Mouse (Mus musculus) forebrain, embryonic 15.5 days (tissue): ENCODE measurements around the gene Cdkn1a. TPM values are rescaled to one million over a fixed set of nuclear protein-coding genes. Genes with fewer than 3 reads are reported as not detected.
A peak's percentile ranks its signal among the peaks of the same experiment; 100 is the strongest.

Experiments used
- ATAC-seq: fragments of 200-750 bp; cut with Nextera tagmentation; replicated peaks from 2 replicates; pipeline ENCODE4 v1.8.0; 2017; ENCODE audit warnings: mild to moderate bottlenecking, moderate TSS enrichment, moderate library complexity
- H3K27ac ChIP-seq: fragments of 300-500 bp; sonication (generic); replicated peaks from 2 replicates; pipeline ENCODE4 v1.5.1; 2015; ENCODE audit warnings: mild to moderate bottlenecking, inconsistent platforms
- H3K27me3 ChIP-seq: fragments of 300-500 bp; sonication (generic); 2 replicates; pipeline ENCODE4 v1.6.1; 2015; ENCODE audit warnings: inconsistent platforms
- H3K36me3 ChIP-seq: fragments of 300-500 bp; sonication (generic); 2 replicates; pipeline ENCODE4 v1.6.1; 2015; ENCODE audit warnings: mild to moderate bottlenecking, inconsistent platforms
- H3K4me1 ChIP-seq: fragments of 300-500 bp; sonication (generic); 2 replicates; pipeline ENCODE4 v1.6.1; 2015; ENCODE audit warnings: inconsistent platforms
- H3K4me2 ChIP-seq: fragments of 300-500 bp; sonication (generic); replicated peaks from 2 replicates; pipeline ENCODE4 v1.6.1; 2015; ENCODE audit warnings: mild to moderate bottlenecking, inconsistent platforms
- H3K4me3 ChIP-seq: fragments of 300-500 bp; sonication (generic); 2 replicates; pipeline ENCODE4 v1.5.1; 2015; ENCODE audit warnings: mild to moderate bottlenecking, inconsistent platforms
- H3K9ac ChIP-seq: fragments of 300-500 bp; sonication (generic); replicated peaks from 2 replicates; pipeline ENCODE4 v1.6.1; 2015; ENCODE audit warnings: mild to moderate bottlenecking, inconsistent platforms
- H3K9me3 ChIP-seq: fragments of 300-500 bp; sonication (generic); 2 replicates; pipeline ENCODE4 v1.6.1; 2016; ENCODE audit warnings: inconsistent platforms
- WGBS: fragments of 180-500 bp; shearing (Covaris S2); methylation state at CpG from one replicate; pipeline ENCODE4 v1.1.7; 2015; ENCODE audit warnings: mixed read lengths; 5-methylcytosine and 5-hydroxymethylcytosine counted together
- polyA plus RNA-seq: library from polyadenylated mRNA; unstranded; fragments of >200 nt; fragmentation: Nextera tagmentation; extraction: Ambion mirVana; gene quantifications from 2 replicates; pipeline ENCODE4 v1.2.1, GENCODE M21; 2015

Gene Cdkn1a
- polyA plus RNA-seq, 1 experiment from 2014 or later = 39.4 TPM

DNA sequence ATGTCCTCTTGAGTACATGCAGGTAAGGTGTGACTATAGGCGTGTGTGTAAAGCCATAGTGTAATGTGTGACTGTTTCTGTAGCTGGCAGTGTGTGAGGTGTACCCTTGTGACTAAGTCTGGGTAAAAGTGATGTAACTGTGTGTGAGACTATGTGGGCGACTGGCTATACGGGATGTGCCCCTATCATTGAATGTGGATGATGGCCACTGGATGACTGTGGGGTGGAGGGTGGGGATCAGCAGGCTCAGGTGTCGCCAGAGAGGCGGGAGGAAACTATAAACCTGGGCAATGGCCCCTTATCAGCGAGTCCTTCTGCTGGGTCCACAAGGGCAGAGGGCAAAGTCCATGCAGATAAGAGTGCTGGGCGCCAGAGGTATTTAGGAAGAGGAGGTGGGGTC, 40.9 kb upstream of the Cdkn1a start:
- Histone ChIP-seq H3K27me3 (no peaks in the 10 kb centered on the region), H3K4me2 (no peak overlapping the region), H3K9ac (no peak overlapping the region), H3K36me3 (peaks cover 22% of the 10 kb centered on the region), H3K4me1 (peaks cover 13% of the 10 kb centered on the region), H3K27ac (no peak overlapping the region), H3K4me3 (no peak overlapping the region), H3K9me3 (no peaks in the 10 kb centered on the region)
- no peak for ATAC-seq
- 91% methylated on average over 7 of the region's 7 CpGs for WGBS

DNA sequence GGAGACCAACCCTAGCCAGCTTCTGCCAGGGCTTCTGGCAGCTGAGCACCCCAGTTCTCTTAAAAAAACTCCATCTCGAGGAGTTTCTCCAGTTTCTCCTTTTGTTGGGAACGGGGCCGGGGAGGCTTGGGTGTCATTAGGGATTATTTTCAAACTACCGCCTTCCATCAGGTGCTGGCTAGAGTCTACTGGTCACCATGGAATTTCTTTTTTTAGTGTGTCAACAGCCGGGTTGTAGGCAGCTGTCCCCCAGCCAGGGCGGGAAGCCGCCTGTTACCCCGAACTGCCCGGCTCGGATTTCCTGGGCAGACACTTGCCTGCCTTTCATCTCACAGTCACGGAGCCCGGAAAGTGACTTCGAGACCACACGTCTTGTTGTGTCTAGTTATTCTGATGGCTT, 40.0 kb upstream of the Cdkn1a start:
- Histone ChIP-seq H3K4me1 (peaks cover 13% of the 10 kb centered on the region), H3K4me3 (no peak overlapping the region), H3K9me3 (no peaks in the 10 kb centered on the region), H3K4me2 (no peak overlapping the region), H3K36me3 (peaks cover 13% of the 10 kb centered on the region), H3K27me3 (no peaks in the 10 kb centered on the region), H3K9ac (no peak overlapping the region), H3K27ac (no peak overlapping the region)
- WGBS = 71% methylated on average over 14 of the region's 14 CpGs
- ATAC-seq = no peak

DNA sequence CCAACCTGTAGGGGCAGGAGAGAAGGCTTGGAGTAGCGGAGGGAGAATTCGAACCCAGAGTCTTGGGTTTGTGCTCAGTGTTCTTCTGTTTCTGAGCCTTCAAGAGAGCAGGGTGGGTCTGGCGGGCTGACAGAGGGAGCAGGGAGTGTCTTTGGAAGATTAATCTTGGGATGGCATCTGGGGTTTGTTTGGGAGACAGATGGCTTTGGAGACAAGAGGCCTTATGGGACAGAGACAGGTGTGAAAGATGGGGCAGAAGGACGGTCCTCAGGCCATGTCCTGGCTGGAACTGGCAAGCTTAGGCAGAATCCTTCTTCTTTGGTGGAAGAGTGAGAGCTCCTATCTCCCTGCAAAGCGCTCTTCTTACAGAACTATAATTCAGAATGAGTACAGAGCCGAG, 37.7 kb upstream of the Cdkn1a start:
- no peak overlapping the region for H3K9ac ChIP-seq
- no peak overlapping the region for H3K27ac ChIP-seq
- peaks cover 18% of the 10 kb centered on the region for H3K4me1 ChIP-seq
- no peak overlapping the region for H3K4me3 ChIP-seq
- no peak for ATAC-seq
- no peaks in the 10 kb centered on the region for H3K27me3 ChIP-seq
- H3K4me2 ChIP-seq = no peak overlapping the region
- no peaks in the 10 kb centered on the region for H3K36me3 ChIP-seq
- WGBS = 88% methylated on average over 6 of the region's 6 CpGs
- no peaks in the 10 kb centered on the region for H3K9me3 ChIP-seq

DNA sequence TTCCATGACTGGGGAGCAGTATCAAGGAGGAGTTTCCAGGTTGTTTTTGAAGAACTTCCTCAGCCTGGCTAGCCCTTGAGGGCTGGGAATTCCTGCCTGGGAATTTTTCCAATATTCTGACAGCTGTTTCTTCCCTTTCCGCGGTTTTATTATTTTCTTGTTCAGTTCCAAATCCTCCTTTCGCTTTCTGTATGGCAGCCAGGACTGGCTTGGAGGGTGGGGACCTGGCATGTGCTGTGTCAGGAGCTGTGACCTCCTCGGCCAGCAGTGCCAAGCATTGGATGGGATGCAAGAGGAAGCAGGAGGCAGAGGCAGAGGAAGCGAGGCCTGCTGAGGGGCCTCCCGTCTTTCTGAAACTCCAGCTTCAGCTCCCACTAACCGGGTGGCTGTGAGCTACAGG, 36.9 kb upstream of the Cdkn1a start:
- H3K36me3 ChIP-seq = no peaks in the 10 kb centered on the region

DNA sequence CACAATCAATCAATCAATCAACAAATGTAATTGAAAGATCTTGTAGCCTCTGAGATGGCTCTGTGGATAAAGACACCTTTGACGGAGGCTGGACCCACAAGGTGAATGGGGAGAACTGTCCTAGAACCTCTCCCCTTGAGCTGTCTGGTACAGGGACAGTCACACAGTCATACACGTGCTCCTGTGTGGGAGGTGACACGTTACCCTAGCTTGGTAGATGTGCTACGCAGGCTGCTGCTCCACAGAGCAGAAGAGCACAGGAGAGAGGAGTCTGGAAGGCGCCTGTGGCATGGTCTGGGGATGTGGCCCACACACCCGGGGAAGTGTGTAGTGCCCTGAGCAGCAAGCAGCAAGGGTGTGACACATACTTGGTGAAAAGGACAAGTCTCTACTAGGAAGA, 36.3 kb upstream of the Cdkn1a start:
- H3K4me1 ChIP-seq = peaks cover 16% of the 10 kb centered on the region
- H3K4me2 ChIP-seq = no peak overlapping the region
- ATAC-seq = no peak
- no peaks in the 10 kb centered on the region for H3K36me3 ChIP-seq
- no peaks in the 10 kb centered on the region for H3K27me3 ChIP-seq
- H3K27ac ChIP-seq = no peak overlapping the region
- 82% methylated on average over 6 of the region's 6 CpGs for WGBS
- H3K9ac ChIP-seq = no peak overlapping the region
- no peaks in the 10 kb centered on the region for H3K9me3 ChIP-seq
- H3K4me3 ChIP-seq = no peak overlapping the region

More for the DNA sequence above, 36.9 kb upstream of the Cdkn1a start:
- no peak overlapping the region for H3K4me3 ChIP-seq
- no peak overlapping the region for H3K4me2 ChIP-seq
- H3K9me3 ChIP-seq = no peaks in the 10 kb centered on the region
- no peak for ATAC-seq
- H3K9ac ChIP-seq = no peak overlapping the region
- H3K4me1 ChIP-seq = peaks cover 18% of the 10 kb centered on the region
- H3K27me3 ChIP-seq = no peaks in the 10 kb centered on the region
- no peak overlapping the region for H3K27ac ChIP-seq
- 56% methylated on average over 7 of the region's 7 CpGs for WGBS

DNA sequence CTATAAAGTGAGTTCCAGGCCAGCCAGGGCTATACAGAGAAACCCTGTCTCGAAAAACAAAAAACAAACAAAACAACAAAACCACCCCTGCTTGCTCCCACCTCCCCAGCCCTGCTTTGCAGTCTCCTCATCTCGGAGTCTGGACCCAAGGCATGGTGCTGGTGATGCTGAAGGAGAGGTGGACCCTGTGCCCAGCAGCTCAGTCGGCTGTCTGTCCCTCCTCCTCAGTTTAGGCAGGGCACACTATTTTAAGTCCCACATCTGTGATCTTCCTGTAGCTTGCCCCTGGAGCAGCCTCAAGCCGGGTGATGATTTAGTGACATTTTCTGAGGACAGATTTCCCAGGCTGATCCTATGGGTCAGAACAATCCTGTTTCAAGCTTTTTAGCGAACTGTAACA, 35.2 kb upstream of the Cdkn1a start:
- ATAC-seq = no peak
- no peaks in the 10 kb centered on the region for H3K9me3 ChIP-seq
- H3K4me3 ChIP-seq = no peak overlapping the region
- H3K27ac ChIP-seq = no peak overlapping the region
- no peak overlapping the region for H3K9ac ChIP-seq
- no peaks in the 10 kb centered on the region for H3K36me3 ChIP-seq
- H3K4me2 ChIP-seq = no peak overlapping the region
- H3K27me3 ChIP-seq = no peaks in the 10 kb centered on the region
- H3K4me1 ChIP-seq = peaks cover 13% of the 10 kb centered on the region
- WGBS = 76% methylated on average over 5 of the region's 5 CpGs

DNA sequence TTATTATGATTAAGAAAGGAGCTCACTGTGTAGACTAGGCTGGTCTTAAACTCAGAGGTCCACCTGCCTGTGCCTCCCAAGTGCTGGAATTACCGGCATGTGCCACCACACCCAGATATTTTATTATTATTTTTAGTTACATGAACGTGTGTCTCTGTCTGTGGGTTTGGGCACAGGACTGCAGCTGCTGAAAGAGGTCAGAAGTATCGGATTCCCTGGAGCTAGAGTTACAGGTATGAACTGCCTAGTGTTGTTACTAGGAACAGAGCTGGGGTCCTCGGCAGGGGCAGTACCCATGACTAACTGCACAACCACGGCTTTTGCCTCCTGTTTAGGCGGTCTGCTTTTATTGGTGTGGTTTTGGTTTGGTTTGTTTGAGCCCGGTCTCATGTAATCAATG, 34.6 kb upstream of the Cdkn1a start:
- Histone ChIP-seq H3K36me3 (no peaks in the 10 kb centered on the region), H3K9me3 (no peaks in the 10 kb centered on the region), H3K4me1 (peaks cover 13% of the 10 kb centered on the region), H3K27ac (peak overlapping the region; percentile 47; the same call in 1 of the 2 replicates), H3K4me2 (no peak overlapping the region), H3K27me3 (no peaks in the 10 kb centered on the region), H3K9ac (no peak overlapping the region), H3K4me3 (no peak overlapping the region)
- WGBS = 55% methylated on average over 7 of the region's 7 CpGs
- no peak for ATAC-seq

DNA sequence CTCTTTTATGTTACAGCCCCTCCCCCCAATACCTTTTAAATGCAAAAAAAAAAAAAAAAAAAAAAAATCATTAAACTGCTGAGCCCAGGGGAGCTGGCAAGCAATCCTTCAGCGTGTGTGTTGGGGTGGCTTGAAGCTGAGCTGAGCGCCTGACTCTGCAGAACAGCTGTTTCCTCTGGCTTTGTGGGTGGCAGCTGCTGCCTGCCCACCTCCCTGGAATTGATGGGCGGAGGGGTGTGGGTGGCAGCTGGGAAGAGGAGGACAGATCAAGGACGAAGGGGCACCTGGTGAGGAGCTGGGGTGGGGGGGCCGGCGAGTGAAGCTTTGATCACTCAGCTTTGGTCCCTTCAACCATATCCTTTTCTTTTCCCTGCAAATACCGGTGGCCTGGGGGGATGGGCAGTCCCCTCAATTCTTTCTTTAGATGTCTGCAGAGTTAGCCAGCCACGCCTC, 34.1 kb upstream of the Cdkn1a start:
- Histone ChIP-seq H3K4me3 (no peak overlapping the region), H3K27ac (0 out of 2 replicates have a peak overlapping the region, but pooled peaks have one; percentile 43), H3K9ac (no peak overlapping the region), H3K27me3 (no peaks in the 10 kb centered on the region), H3K36me3 (no peaks in the 10 kb centered on the region), H3K4me2 (no peak overlapping the region), H3K4me1 (peaks cover 13% of the 10 kb centered on the region), H3K9me3 (no peaks in the 10 kb centered on the region)
- ATAC-seq = peak; percentile 43; the same call in 1 of the 2 replicates
- WGBS = 6% methylated on average over 8 of the region's 8 CpGs

DNA sequence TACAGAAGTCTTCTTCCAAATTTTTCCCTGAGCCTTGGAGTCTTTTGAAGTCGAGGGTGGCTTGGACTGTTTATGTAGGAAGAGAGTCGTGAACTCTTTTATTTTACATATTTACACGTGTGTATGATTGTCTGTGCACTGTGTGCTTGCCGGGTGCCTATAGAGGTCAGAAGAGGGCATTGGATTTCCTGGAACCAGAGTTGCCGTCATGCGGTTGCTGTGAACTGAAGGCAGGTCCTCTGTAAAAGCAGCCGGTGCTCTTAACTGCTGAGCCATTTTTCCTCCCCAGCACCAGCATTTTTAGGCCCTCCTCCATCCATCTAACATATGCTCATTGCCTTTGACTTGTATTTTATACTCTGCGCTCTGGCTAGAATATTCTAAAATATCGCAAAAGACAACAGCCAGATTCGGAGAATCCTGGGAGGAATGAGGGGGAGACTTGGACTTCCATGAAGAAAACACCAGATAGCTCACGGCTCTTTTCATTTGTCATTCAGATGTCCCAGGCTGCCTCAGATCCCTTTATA, 33.4 kb upstream of the Cdkn1a start:
- Histone ChIP-seq H3K27ac (no peak overlapping the region), H3K27me3 (no peaks in the 10 kb centered on the region), H3K4me2 (no peak overlapping the region), H3K36me3 (no peaks in the 10 kb centered on the region), H3K4me3 (no peak overlapping the region), H3K9ac (no peak overlapping the region), H3K9me3 (no peaks in the 10 kb centered on the region), H3K4me1 (peaks cover 13% of the 10 kb centered on the region)
- no peak for ATAC-seq
- 84% methylated on average over 11 of the region's 11 CpGs for WGBS

DNA sequence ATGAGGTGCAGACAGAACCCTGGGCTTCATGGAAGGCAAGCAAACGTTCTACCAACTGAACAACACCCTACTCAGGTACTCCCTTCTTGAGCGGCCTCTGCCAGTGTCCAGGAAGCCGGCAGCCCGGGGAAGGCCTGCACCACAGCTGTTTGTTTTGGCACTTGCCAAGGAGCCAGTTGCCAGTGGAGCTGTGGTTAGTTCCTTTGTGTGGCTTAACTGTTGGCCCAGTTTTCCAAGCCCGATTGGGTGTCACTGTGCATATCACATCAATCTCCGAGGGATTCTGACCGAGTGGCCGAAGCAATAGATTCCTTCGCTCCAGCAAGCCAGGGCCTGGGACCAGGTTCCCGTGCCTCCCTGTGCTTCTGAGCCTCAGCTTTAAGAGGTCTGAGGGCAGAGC, 32.8 kb upstream of the Cdkn1a start:
- Histone ChIP-seq H3K27me3 (no peaks in the 10 kb centered on the region), H3K36me3 (no peaks in the 10 kb centered on the region)
- ATAC-seq = no peak

DNA sequence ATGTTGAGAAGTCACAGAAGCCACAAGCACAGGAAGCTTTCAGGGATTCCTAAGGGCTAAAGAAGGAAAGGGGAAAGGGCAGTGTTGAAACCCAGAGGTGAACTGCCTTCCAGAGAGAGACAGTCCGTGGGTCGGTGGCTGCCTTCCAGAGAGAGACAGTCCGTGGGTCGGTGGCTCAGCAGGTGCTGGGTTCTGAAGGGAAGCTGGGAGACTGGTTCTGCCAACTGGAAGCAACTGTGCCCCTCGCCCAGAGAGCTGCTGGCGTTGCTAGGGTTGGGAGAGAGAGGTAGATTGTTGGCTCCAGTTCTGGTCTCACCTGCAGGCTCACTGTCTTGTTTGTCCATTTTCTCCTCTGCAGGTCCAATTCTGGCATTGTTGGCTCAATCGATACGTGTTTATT, 32.3 kb upstream of the Cdkn1a start:
- ATAC-seq = no peak
- Histone ChIP-seq H3K9me3 (no peaks in the 10 kb centered on the region), H3K27ac (no peak overlapping the region), H3K4me2 (no peak overlapping the region), H3K4me3 (no peak overlapping the region), H3K9ac (no peak overlapping the region), H3K4me1 (peaks cover 17% of the 10 kb centered on the region), H3K36me3 (no peaks in the 10 kb centered on the region), H3K27me3 (no peaks in the 10 kb centered on the region)
- WGBS = 65% methylated on average over 8 of the region's 8 CpGs

More for the DNA sequence above, 32.8 kb upstream of the Cdkn1a start:
- Histone ChIP-seq H3K27ac (no peak overlapping the region), H3K9me3 (no peaks in the 10 kb centered on the region), H3K9ac (no peak overlapping the region), H3K4me3 (no peak overlapping the region), H3K4me1 (peaks cover 17% of the 10 kb centered on the region), H3K4me2 (no peak overlapping the region)
- 77% methylated on average over 10 of the region's 10 CpGs for WGBS

DNA sequence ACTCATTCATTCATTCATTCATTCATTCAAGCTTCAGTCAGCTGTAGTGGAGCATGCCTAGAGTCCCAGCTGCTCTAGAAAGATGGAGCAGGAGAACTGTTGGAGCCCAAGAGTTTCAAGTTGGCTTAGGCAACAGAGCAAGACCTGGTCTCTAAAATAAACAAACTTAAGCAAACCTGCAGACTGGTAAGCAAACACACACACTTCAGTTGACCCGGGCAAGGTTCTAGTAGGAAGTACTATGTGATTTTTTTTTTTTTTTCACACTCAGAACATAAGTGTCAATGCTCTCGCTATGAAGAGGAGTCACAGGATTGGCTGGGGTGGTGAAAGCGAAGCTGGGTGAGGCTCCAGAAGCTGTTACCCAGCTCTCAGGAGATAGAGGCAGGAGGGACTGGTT, 31.2 kb upstream of the Cdkn1a start:
- H3K4me2 ChIP-seq = no peak overlapping the region
- peaks cover 15% of the 10 kb centered on the region for H3K4me1 ChIP-seq
- H3K4me3 ChIP-seq = no peak overlapping the region
- 89% methylated on average over 3 of the region's 3 CpGs for WGBS
- H3K27me3 ChIP-seq = no peaks in the 10 kb centered on the region
- H3K9me3 ChIP-seq = no peaks in the 10 kb centered on the region
- ATAC-seq = no peak
- no peak overlapping the region for H3K27ac ChIP-seq
- no peak overlapping the region for H3K9ac ChIP-seq
- H3K36me3 ChIP-seq = no peaks in the 10 kb centered on the region

DNA sequence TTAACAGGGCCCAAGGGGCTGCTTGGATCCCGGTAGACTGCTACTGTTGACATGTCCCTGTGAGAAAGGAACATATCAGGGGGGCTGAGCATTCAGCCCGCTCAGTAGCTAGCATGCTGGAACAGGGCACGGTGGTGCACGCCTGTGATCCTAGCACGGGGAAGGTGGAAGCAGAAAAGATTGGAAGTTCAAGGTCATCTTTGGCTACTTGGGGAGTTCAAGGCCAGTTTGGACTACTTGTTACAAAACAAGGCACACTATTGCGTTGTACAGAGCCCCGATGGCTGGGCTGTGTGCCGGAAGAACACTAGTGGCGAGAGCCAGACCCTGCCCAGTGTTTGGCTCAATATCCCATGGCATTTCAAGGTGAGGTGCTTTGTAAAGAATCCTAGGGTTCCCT, 29.8 kb upstream of the Cdkn1a start:
- ATAC-seq = no peak
- Histone ChIP-seq H3K4me1 (peaks cover 15% of the 10 kb centered on the region), H3K27ac (no peak overlapping the region), H3K9me3 (no peaks in the 10 kb centered on the region), H3K27me3 (no peaks in the 10 kb centered on the region), H3K4me2 (no peak overlapping the region), H3K9ac (no peak overlapping the region), H3K36me3 (no peaks in the 10 kb centered on the region), H3K4me3 (no peak overlapping the region)
- 91% methylated on average over 9 of the region's 9 CpGs for WGBS
